Mouse (Mus musculus) megakaryocyte, embryonic 14.5 days (primary cell): ENCODE measurements at regions not wholly inside any gene's neighbourhood (a gene's known extent, or its start where the extent isn't known, plus 50 kb on each side); places are given as distances from the start of the nearest gene placed in this dataset.

Experiments
- FLI1 ChIP-seq: IDR thresholded peaks from 2 replicates; pipeline ENCODE4 v1.6.1; 2012; ENCODE audit warnings: low read length, inconsistent platforms, mixed read lengths
- GATA1 ChIP-seq: IDR thresholded peaks from 3 replicates; pipeline ENCODE4 v1.6.1; 2012; ENCODE audit warnings: mixed read lengths, low read length, inconsistent platforms, borderline replicate concordance

DNA sequence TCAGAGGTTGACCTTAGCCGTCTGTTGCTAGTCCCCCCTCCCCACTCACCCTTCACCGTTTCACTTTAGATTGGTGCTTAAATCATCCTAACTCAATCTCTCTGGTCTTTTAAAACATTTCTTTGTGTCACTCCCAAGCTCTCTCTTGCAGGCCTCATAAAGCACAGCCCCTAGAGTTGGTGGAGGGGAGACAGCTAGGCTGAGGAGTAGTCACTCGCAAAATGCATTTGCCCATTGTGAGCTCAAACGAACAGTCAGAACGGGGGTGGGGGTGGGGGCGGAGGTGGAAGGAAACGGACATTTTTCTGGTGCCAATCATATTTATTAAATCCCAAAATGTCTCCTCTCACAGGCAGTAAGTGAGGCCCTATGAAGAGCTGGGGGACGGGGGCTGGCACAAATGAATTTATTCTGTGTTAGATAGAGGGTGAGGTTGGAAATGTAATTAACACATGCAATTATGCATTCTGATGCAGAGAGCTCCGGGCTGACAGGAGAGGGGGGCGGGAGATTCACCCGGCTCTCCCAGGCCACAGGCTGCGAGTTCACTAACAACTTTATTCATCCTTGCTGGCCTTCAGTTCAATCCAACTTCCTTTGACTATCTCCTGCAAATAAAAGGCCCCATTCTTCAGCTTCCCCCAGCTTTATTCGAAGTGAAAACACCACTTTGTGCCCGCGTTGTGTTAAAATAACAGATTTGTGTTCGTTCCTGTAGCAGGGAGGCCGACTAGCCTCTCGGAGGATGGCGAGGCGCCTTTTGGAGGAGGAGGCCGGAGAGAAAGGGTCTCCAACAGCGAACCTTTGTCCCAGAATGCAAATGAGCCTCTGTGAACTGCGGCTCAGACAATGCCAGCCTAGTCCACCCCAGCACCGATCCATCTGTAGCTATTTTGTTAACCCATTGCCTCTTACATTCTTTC lies 223.7 kb upstream of the Irx5 start:
- TF ChIP-seq GATA1 (no peak), FLI1 (no peak)
